Mouse (Mus musculus): ENCODE data around the gene Dmrtc2. TPM values are rescaled to one million over a fixed set of nuclear protein-coding genes. Genes with fewer than 3 reads are reported as not detected.

The Dmrtc2 gene
- total and polyA plus RNA-seq, 3 experiments: not detected

DNA sequence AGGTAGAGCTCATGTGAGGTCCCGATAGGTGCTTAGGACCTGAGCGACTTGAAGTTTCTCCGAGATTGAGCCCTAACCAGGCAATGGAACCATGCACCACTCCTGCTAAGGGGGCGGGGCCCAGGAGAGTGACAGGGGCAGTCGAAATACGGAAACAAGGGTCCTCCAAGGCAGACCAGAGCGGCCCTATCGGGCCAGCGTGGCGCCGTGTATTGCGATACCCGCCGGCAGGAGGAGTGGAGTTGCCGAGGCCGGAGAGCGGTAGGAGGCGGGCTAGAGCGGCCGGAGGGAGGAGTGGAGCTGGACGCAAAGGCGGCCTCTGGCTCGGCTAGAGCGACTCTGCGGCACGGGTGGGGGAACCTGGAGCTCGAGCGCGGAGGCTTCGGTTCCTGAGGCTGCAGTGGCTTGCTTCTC lies 34.2 kb downstream of the Dmrtc2 start (continued):
- TF ChIP-seq MAZ (IDR thresholded peaks at IDR 0.05; ENCODE audit: low read depth, low read length): peak; percentile 98
- no peak for TF ChIP-seq ZKSCAN1 (IDR thresholded peaks at IDR 0.05; ENCODE audit: low read depth, low read length)

DNA sequence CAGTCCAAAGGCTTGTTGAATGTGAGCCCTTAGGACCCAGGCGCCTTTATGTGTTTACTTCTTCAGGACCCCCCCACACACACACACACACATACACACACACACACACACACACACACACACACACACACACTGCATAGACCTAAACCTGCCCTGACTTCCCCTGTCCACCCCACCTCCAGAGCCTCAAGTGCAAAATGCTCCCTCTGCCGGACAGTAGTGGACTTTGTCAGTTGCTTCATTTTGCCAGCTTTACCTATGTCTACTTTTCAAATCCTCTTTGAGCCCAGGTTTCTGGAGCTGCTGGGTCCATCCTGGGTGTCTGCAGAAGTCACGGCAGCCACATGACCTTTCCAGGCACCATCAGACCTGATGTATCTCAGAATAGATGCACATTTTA lies 35.1 kb downstream of the Dmrtc2 start:
- H3K9ac ChIP-seq (ENCODE audit: control insufficient read depth, low read depth, low read length, poor library complexity, severe bottlenecking): peak overlapping the region; percentile 85
- DNase-seq (ENCODE audit: low read depth, low spot score): peak; percentile 83
- H3K79me2 ChIP-seq (ENCODE audit: control insufficient read depth, insufficient read depth, low read length, poor library complexity): peaks cover 28% of the 10 kb centered on the region
- H3K4me3 ChIP-seq (ENCODE audit: control insufficient read depth in 1 of 2, insufficient read depth in 1 of 2, low read depth in 2 of 2, low read length in 2 of 2): peak overlapping the region; percentile 79 to 92
- no peaks in the 10 kb centered on the region for H3K9me3 ChIP-seq (replicated peaks; ENCODE audit: insufficient read depth, low read length)
- H3K36me3 ChIP-seq (ENCODE audit: control insufficient read depth in 1 of 2, insufficient read depth in 2 of 2, low read length in 2 of 2): peaks cover 0 to 23% of the 10 kb centered on the region in 2 experiments
- peaks cover 0 to 37% of the 10 kb centered on the region in 2 experiments; a peak in 2 of 4 replicates for H3K4me1 ChIP-seq (ENCODE audit: control insufficient read depth in 1 of 2, insufficient read depth in 2 of 2, low read length in 2 of 2)
- H3K27me3 ChIP-seq (ENCODE audit: control insufficient read depth in 1 of 2, insufficient read depth in 2 of 2, low read length in 2 of 2): no peaks in the 10 kb centered on the region
- no peak overlapping the region; the same call in 1 of the 2 replicates for H3K27ac ChIP-seq (ENCODE audit: control insufficient read depth, low read depth, low read length)
- TF ChIP-seq ZC3H11A (IDR thresholded peaks at IDR 0.05; ENCODE audit: low read depth, low read length): peak; percentile 26; the same call in 1 of the 2 replicates
- no peak for TF ChIP-seq TAL1 (IDR thresholded peaks at IDR 0.05; ENCODE audit: low read length)
- 0 out of 4 replicates have a peak, but pooled peaks of 1 of the 2 experiments have one; percentile 8 for TF ChIP-seq EP300 (IDR thresholded peaks at IDR 0.05; ENCODE audit: low read depth in 1 of 2, low read length in 2 of 2)
- TF ChIP-seq KAT2A (conservative IDR thresholded peaks at IDR 0.05; ENCODE audit: low read depth, low read length): no peak
- no peak for TF ChIP-seq RCOR1 (IDR thresholded peaks at IDR 0.05; ENCODE audit: low read depth, low read length)
- TF ChIP-seq GABPA (IDR thresholded peaks at IDR 0.05; ENCODE audit: low read depth, low read length): no peak
- TF ChIP-seq USF1 (IDR thresholded peaks at IDR 0.05; ENCODE audit: low read depth, low read length): no peak
- TF ChIP-seq ZNF384 (IDR thresholded peaks at IDR 0.05; ENCODE audit: low read depth, low read length): no peak
- TF ChIP-seq E2F4 (IDR thresholded peaks at IDR 0.05; ENCODE audit: borderline replicate concordance, low read depth, low read length): no peak
- TF ChIP-seq CHD2 (IDR thresholded peaks at IDR 0.05; ENCODE audit: low read length): no peak
- TF ChIP-seq MYB (IDR thresholded peaks at IDR 0.05; ENCODE audit: low read depth, low read length): no peak
- TF ChIP-seq NRF1 (IDR thresholded peaks at IDR 0.05; ENCODE audit: insufficient read depth, low read depth, low read length, poor library complexity, severe bottlenecking): no peak
- no peak for TF ChIP-seq BHLHE40 (IDR thresholded peaks at IDR 0.05; ENCODE audit: borderline replicate concordance, low read depth, low read length)
- 0 out of 2 replicates have a peak, but pooled peaks have one; percentile 15 for TF ChIP-seq MYC (IDR thresholded peaks at IDR 0.05; ENCODE audit: low read depth, low read length)
- TF ChIP-seq POLR2AphosphoS2 (IDR thresholded peaks at IDR 0.05; ENCODE audit: low read length): no peak
- no peak for TF ChIP-seq USF2 (IDR thresholded peaks at IDR 0.05; ENCODE audit: borderline replicate concordance in 1 of 2, insufficient read depth in 1 of 2, low read depth in 1 of 2, low read length in 2 of 2)
- TF ChIP-seq MEF2A (IDR thresholded peaks at IDR 0.05; ENCODE audit: extremely low read depth, insufficient replicate concordance, low read depth, low read length, poor library complexity, severe bottlenecking): no peak
- no peak for TF ChIP-seq ELF1 (IDR thresholded peaks at IDR 0.05; ENCODE audit: low read depth, low read length)
- no peak for TF ChIP-seq TBP (IDR thresholded peaks at IDR 0.05; ENCODE audit: low read depth, low read length)
- no peak; the same call in 1 of the 2 replicates for TF ChIP-seq HCFC1 (IDR thresholded peaks at IDR 0.05; ENCODE audit: low read depth, low read length)
- no peak for TF ChIP-seq MAX (IDR thresholded peaks at IDR 0.05; ENCODE audit: low read length)
- no peak for TF ChIP-seq ZKSCAN1 (IDR thresholded peaks at IDR 0.05; ENCODE audit: low read depth, low read length)
- no peak for TF ChIP-seq CHD1 (IDR thresholded peaks at IDR 0.05; ENCODE audit: low read depth, low read length)
- no peak for TF ChIP-seq ETS1 (IDR thresholded peaks at IDR 0.05; ENCODE audit: low read depth, low read length)
- TF ChIP-seq CTCF (IDR thresholded peaks at IDR 0.05 in 2 of 3, conservative IDR thresholded peaks at IDR 0.05 in 1 of 3; ENCODE audit: control insufficient read depth in 1 of 3, insufficient read depth in 1 of 3, low read depth in 2 of 3, low read length in 3 of 3, poor library complexity in 1 of 3, severe bottlenecking in 1 of 3): peak; percentile 51 to 73 (median 70); a peak in 5 of 6 replicates
- TF ChIP-seq NELFE (IDR thresholded peaks at IDR 0.05; ENCODE audit: low read depth, low read length): no peak
- no peak for TF ChIP-seq POLR2A (IDR thresholded peaks at IDR 0.05; ENCODE audit: control insufficient read depth in 1 of 2, insufficient read depth in 1 of 2, low read depth in 1 of 2, low read length in 2 of 2, poor library complexity in 1 of 2)
- peak; percentile 43 for TF ChIP-seq RAD21 (IDR thresholded peaks at IDR 0.05; ENCODE audit: low read depth, low read length)
- TF ChIP-seq SIN3A (IDR thresholded peaks at IDR 0.05; ENCODE audit: low read length): peak; percentile 70; the same call in 1 of the 2 replicates
- TF ChIP-seq JUND (IDR thresholded peaks at IDR 0.05; ENCODE audit: low read depth, low read length): no peak
- TF ChIP-seq GATA1 (IDR thresholded peaks at IDR 0.05; ENCODE audit: low read depth, low read length): no peak
- TF ChIP-seq MAFK (IDR thresholded peaks at IDR 0.05; ENCODE audit: borderline replicate concordance, low read depth, low read length): no peak
- no peak for TF ChIP-seq UBTF (IDR thresholded peaks at IDR 0.05; ENCODE audit: borderline replicate concordance, insufficient read depth, low read depth, low read length)
- peak; percentile 37; the same call in 1 of the 2 replicates for TF ChIP-seq MAZ (IDR thresholded peaks at IDR 0.05; ENCODE audit: low read depth, low read length)
- TF ChIP-seq SMC3 (IDR thresholded peaks at IDR 0.05; ENCODE audit: low read depth, low read length): peak; percentile 76

Measured in MEL (cell line).